Mouse (Mus musculus) mouse trophoblast stem cell (cell line): ENCODE results near the gene Zfp106.

ENCODE experiments used
- in situ Hi-C, 2 experiments: fragments of 300-500 bp; cut with MseI, MboI; formaldehyde crosslinking; loops; 2 replicates in 1 of 2; 3 replicates in 1 of 2; pipeline ENCODE4 v1.15.1; 2025

Gene Zfp106

DNA sequence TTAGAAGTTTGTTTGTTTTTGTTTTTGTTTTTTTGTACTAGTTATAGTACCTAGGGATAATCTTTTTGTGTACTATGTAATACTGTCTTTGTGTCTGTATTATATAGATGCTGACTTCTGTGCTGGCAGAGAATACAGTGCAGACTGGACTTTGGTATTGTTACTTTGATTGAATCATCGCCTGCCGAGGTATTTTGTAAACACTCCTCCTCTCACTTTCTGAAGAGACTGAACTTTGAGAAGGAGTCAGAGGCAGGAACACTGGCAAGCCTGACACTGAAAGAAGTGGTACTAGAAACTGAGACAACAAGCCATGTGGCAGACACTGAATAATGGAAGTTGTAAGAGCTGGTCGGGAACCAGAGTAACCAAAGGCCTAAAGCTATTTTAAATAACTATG lies 6.8 kb downstream of the Zfp106 start:
- in situ Hi-C loops, result no loop called here

DNA sequence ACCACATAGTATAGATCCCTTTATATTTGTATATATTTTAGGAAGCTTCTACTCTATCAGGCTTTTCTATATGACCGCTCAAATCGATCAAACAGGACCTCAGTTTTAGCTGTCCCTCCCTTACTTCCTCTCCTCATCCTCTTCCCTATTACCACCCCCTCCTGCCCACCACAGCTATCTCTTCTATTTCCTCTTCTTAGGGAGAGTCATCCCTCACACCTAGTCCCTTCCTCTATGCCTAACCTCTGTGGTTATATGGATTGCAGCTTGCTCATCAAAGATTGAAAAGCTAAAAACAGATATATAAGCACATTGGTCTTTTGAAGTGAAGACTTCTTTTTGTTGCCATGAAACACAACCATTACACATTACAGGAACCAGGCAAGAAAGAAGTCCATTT lies 18.9 kb downstream of the Zfp106 start:
- in situ Hi-C loops, result no loop called here

DNA sequence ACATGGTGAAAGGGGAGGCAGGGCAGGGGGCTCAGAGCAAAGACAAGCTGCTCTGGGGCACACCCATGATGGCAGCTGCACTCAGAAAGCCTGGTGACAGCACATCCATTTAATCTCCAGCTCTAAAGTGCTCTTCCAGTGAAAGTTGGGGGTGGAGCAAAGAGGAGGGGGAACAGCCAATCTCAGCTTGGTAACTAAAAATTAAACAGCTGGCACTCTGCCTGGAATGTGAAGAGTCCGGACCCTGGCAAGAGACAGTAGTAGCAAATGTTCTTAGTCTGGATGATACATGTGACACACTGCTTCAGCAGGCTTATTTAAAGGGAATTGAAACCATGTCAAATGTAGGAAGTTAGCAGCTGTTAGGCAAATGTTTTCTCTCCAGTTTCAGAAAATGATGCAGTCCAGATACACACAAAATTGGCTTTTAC lies 23.9 kb downstream of the Zfp106 start:
- in situ Hi-C loops, result no loop called here

DNA sequence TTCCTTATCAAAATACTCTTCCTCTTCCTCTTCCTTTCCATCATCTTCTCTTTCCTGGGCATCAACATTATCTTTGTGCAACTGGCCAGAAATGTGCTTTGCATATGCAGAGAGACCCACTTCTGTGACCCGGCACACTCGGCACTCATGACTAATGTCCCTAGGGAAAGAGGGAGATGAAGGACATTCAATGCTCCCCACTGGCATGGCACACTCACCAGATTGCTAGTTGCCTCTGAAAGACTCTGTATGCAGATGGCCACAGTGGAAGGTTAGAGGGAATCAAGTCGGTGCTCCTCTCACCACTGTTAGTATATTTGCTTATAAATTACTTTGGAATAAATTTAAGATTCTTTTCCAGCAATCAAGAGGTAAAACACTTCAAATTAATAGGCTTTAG lies 24.3 kb downstream of the Zfp106 start:
- in situ Hi-C loops, result no loop called here

DNA sequence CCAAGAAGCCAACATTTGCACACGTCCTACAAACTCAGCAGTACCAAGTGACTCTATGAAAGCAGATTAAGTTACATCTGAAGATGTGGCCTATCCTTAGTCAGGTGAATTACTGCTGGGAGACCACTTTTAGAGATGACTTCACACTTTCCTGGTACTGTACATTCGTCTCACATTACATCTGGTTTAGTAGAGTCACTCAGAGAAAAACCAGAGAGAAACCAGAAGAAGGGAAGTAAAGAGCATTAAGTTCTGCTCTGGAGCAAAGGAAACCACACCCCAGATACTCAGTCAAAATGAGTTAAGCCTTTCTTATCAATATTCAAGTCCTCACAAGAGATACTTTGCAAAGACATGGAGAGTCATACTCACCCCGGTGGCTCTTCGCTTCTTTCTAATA lies 32.4 kb downstream of the Zfp106 start:
- in situ Hi-C loops, result no loop called here

DNA sequence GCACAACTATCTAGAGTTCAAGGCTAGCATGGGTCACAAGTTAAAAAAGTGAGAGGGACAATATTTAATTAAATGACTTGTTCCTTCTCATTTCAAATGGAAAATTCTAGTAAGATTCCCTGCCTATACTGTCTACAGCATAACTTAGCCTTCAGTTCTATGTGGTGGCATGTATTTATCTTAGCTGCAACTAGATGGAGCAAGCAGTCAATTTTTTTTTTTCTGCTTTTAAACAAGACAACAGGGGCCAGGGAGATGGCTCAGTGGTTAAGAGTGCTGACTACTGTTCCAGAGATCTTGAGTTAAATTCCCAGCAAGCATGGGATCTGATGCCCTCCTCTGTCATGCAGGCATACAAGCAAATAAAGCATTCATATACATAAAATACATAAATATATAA lies 34.1 kb downstream of the Zfp106 start:
- in situ Hi-C loops, result no loop called here

DNA sequence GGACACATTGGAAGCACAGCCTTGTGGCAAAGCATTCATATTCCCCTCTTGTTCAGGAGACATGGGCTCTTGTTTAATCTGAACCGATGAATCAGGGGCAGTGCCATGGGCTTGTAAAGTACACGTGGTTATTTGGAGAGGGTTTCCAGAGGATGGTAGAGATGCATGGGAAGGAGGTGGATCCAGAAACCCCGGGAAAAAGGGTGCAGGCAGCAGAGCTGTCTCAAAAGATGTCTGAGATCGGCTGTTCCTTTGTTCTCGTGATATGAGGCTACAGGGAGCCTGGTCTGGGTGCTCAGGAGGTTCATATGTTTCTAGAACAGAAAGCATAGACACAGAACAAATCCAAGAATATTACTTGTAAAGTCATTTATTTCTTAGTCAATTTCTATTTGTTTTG lies 36.9 kb downstream of the Zfp106 start:
- in situ Hi-C loops, result no loop called here

DNA sequence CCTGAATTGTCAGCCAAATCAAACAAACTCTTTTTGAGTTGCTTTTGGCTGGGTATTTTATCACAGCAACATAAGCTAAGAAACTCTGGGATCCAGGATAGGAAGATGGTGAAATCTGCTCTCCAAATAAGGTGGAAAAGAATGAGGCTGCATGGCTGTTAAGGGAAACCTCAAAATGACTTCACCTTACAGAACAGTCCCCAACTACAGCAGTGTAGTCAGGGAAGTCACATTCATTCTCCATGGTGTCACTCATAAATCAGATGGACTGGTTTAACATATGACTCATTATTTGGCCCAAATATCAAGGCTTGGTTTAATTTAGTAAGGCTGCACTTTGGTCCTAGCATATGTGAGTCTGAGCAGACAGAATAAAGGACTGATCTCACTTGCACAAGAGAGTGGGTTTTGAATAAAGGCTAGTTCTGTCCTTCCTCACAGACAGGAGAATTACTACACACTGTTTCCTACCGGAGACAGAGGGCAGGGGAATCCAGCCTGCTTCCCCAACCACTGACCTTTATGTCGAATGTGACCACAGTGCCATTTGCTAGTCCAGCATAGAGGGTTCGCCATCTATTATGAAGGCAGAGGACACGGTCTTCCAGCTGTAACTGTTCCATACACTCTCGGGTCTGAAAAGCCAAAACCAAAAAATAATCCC lies 45.0 kb downstream of the Zfp106 start:
- in situ Hi-C loops, result no loop called here

DNA sequence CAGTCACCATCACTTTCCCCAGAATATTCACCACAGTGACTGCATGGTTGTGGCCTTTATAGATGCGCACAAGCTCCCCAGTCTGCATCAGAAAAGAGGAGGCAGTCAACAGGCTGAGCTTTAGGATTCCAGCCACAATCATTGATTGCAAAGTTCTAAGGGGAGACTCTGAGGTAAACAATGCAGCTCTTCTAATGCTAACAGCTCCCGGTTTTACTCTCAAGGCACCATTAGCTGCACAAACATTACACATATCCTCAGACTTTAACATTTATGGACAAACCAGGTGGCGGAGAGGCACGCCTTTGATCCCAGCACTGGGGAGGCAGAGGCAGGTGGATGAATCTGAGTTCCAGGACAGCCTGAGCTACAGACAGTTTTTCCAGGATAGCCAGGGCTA lies 49.5 kb downstream of the Zfp106 start:
- in situ Hi-C loops, result no loop called here

DNA sequence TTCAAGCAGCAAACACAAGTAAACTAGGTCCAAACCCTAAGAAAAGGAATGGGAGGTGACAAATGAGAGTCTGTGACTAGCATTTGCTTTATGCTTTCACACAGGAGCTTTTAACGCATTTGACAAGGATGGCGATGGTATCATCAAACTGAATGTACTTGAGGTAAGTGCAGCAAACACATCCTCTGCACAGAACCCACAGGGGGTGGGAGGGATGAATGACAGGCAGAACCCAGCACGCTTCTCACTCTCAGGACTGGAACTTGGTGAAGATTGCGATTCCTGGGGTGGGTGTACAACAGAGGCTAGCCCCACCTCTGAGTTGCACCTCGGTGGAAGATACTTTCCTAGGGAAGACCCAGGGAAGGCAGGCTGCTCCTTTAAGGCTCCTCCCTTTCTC lies 59.7 kb downstream of the Zfp106 start:
- in situ Hi-C loops, result no loop called here

DNA sequence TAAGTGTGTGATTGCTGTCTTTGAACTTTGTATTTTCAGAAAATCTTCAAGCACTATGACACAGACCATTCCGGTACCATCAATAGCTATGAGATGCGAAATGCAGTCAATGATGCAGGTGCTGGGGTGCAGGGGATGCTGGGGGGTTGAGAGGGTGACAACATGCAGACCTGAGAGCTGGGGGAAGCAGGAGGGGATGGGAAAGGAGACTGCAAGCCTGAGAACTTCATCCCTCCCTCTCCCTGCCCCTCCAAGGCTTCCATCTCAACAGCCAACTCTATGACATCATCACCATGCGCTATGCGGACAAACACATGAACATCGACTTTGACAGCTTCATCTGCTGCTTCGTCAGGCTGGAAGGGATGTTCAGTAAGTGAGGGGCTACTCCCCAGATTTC lies 60.5 kb downstream of the Zfp106 start:
- in situ Hi-C loops, result no loop called here

DNA sequence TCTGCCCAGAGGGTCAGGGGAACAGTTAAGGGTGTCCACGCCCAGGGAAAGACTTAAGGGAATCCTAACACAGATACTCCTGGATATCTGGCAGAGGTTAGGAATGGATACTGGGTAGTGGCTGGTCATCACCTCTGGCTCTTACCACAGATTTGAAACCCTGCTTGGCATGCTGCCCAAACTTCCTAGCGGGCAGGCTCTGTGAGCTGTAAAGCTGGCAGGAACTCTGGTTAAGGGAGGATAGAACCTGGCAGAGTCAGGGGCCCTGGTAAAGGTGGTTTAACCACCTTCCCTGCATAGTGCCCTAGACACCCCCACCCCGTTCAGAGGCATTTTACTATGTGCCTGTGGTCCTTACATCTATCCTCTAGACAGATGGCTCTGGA lies 61.0 kb downstream of the Zfp106 start:
- in situ Hi-C loops, result no loop called here

DNA sequence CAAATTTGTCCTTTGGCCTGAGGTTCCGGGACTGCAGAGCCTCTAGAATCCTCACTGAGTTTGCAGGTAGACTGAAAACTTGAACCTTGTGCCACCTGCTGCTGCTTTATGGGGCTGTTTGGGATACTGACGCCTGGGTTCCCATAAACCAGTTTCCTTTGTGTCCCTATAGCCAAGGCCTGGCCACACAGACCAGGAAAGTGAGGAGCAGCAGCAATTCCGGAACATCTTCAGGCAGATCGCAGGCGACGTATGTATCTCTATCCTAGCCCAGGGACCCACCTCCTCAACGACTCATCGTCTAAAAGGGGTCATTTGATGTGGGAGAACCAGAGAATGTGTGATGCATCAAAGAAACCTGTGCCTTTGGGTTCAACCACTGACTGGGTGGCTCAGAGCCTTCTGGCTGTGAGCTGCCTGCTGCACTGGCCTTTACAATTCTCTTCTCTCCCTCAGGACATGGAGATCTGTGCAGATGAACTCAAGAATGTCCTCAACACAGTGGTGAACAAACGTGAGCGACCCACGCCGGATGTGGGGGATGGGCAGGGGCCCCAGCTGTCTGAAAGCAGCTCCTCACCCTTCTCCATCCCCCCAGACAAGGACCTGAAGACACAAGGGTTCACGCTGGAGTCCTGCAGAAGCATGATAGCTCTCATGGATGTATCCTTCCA lies 61.6 kb downstream of the Zfp106 start:
- in situ Hi-C loops, result no loop called here

DNA sequence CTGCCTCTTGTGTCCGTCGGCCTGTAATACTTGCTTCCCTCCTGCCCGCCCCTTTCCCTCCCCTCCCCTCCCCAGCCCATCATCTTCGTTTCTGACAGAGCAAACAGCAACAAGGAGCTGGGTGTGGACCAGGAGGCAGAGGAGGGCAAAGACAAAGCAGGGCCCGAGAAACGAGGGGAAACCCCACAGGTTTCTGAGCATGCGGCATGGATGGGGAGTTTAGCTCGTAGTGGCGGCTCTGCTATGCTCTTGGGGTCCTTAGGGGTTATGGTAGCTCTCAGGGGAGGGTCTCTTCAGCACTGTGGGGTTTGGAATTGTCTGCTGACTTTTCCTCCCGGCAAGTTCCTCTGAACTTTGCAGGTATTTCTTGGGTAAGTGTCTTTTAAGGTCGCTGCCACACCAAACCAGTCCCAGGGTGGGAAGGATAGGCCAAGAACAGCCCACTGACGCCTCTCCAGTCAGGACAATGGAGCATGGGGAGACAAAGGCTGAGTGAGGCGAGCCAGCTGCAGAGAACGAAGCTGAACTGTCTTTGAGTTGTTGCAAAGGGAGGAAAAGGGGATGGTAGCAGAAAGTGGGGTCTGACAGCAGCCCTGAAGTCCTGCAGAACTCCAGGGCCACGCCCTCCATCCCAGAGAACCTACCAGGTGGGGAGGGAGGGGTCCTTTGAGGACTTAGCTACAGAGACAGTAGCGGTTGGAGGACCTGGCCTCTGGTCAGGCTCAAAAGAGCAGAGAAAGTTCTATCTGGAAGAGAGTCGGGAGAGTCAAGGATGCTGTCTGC lies 62.3 kb downstream of the Zfp106 start:
- in situ Hi-C loops, result no loop called here

DNA sequence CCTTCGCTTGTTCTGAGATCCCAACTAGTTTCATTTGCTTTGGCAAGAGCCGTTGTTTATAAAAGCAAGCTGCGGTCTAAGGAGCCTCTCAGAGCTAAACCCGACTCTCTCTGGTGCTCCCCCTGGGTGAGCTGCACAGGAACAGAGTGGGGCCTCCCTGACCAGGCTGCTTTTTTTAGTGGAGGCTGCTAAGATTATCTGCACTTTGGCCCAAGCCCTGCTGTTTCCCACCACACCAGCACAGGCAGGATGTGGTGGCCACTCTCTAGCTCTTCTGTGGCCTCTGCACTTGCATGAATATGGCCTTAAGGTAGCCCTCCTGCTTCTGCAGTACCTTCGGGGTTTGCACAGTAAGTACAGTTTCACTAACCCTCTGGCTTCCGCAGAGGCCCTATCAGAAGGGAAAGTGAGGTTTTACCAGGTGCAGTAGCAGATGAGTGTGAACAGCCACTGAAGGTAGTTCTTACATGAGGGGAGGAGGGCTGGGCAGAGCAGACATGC lies 63.6 kb downstream of the Zfp106 start:
- in situ Hi-C loops, result no loop called here

DNA sequence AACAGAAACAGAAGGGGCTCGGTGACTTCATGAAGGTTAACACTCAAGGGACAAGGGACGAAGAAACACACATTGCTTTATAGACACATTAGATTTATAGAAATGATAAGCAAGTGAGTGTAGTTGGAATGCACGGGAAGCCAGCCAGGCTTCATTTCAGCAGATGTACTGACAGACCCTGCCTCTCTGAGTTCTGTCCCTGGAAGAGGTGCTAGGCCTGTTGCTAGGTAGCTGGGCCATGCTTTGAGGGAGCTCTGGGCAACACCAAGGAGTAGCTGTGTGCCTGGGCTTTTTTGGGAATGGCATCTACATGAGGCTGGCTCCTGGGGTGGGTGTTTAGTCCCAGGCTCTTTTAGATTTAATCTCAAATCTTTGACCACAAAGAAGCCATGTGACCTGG lies 67.1 kb downstream of the Zfp106 start:
- in situ Hi-C loops, result no loop called here

DNA sequence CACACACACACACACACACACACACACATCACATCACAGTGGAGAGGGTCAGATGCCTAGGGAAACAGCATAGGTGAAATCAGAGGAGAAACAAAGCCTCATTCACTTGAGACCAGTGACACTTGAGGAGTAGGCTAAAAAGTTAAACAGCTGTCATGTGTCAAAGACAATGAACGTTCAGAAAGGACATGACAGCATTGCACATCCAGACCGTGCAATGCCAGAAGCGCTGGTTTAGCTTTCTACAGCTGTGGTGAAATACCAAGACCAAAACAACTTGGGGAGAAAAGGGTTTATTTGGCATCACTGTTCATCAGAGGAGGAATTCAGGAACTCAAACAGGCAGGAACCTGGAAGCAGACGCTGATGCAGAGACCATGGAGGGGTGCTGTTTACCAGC lies 70.4 kb downstream of the Zfp106 start:
- in situ Hi-C loops, result no loop called here

DNA sequence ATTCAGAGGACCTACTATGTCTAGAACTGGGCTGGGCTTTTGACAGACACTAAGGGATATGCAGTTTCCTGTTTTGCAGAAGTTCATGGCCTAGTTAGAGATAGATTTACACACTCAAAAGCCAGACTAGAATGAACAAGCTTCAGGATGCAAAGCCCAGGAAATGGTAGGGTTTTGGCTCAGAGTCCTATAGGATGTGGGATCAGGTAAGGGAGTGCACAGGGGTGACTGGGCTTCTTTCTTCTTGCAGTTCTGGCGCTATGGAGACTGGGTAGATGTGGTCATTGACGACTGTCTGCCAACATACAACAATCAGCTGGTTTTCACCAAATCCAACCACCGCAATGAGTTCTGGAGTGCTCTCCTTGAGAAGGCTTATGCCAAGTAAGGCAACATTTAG lies 79.4 kb downstream of the Zfp106 start:
- in situ Hi-C loops, result no loop called here

DNA sequence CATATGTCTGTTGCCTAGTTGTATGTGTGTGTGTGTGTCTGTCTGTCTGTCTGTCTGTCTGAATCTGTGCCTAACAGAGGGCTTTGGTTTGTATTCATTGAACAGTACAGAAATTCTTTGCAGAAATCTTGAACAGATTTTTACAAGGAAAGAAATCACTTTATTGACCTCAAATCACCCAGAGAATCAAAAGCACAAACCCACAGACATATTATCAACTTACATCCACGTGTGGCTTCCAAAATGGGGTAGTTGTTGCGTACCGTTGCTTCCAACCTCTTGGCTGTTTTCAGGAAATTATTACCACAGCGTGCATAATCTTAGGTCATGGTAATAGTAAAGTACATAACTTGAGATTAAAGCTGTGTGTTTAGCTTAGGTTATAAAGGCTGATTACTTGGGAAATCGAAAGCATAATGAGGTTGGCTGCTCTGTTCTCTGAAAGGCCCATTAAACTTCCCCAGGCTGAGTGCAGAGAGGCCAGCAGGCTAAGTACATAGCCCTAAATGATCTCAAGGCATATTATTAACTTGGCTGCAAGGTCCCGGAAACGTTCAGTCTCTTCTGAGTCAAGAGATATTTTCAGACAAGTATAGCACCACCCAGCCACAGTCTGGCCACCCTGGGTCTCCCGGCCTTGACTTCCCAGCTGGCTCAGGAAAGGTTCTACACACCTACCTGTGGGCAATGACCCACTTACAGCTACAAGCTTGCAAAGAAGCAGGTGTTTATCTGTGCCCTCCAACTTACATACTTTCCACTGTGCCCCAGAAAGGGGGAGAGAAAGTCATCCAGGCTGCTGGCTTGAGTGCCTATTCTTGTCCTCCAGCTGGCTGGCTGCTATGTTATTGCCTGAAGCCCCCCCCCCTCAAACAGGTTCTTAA lies 80.9 kb downstream of the Zfp106 start:
- in situ Hi-C loops, result no loop called here

DNA sequence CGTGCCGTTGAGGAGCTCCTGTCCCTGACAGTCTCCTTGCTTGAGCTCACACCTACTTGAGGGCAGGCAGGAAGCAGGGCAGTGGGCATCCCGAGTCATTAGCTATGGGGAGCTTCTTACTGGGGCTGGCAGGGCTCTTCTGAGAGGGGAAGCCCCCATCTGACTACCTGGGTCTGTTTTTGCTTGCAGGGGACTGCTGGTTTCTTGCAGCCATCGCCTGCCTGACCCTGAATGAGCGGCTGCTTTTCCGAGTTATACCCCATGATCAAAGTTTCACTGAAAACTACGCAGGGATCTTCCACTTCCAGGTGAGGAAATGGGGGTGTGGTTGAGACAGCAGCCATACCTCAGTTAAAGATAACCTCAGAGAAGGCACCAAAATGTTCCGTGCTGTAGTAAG lies 81.7 kb downstream of the Zfp106 start:
- in situ Hi-C loops, result no loop called here

DNA sequence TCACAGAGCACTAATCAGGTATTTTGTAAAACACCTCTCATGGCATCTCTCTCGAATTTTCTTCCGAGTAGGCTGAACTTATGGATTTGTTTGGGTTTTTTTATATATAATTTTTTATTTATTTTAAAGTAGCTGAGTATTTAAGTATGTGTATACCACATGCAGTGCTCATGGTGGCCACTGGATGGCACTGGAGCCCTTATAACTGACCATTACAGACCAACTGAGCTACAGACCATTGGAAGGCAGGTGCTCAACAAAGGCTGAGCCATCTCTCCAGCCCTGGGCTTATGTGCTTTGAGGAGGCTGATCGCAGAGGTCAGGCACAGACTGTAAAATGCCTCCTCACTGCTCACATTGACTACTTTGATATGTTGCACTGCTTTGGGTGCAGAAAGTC lies 85.0 kb downstream of the Zfp106 start:
- in situ Hi-C loops, result no loop called here
